Mouse (Mus musculus) limb, embryonic 10.5 days (tissue): ENCODE data around the gene Isoc2a. TPM values are rescaled to one million over a fixed set of nuclear protein-coding genes. Genes with fewer than 3 reads are reported as not detected.
A peak's percentile ranks its signal among the peaks of the same experiment; 100 is the strongest.
"Not testable (repeated sequence)": the region's sequence is repeated elsewhere in the genome, so short reads cannot be mapped to it uniquely, and the experiment has no call there.

Source experiments
- DNase-seq: peaks from one replicate; pipeline ENCODE4 v3.0.0-alpha.2; 2017; ENCODE audit warnings: low spot score
- H3K27ac ChIP-seq: fragments of 300-500 bp; sonication (generic); 2 replicates; pipeline ENCODE4 v1.5.1; 2016; ENCODE audit warnings: mild to moderate bottlenecking
- H3K27me3 ChIP-seq: fragments of 300-500 bp; sonication (generic); 2 replicates; pipeline ENCODE4 v1.6.1; 2016; ENCODE audit warnings: low read depth, mild to moderate bottlenecking; ENCODE audit not compliant: poor library complexity, severe bottlenecking
- H3K36me3 ChIP-seq: fragments of 300-500 bp; sonication (generic); 2 replicates; pipeline ENCODE4 v1.6.1; 2016; ENCODE audit warnings: mild to moderate bottlenecking, moderate library complexity
- H3K4me1 ChIP-seq: fragments of 300-500 bp; sonication (generic); 2 replicates; pipeline ENCODE4 v1.6.1; 2016
- H3K4me3 ChIP-seq: fragments of 300-500 bp; sonication (generic); 2 replicates; pipeline ENCODE4 v1.5.1; 2016; ENCODE audit warnings: mild to moderate bottlenecking, moderate library complexity
- H3K9me3 ChIP-seq: fragments of 300-500 bp; sonication (generic); replicated peaks from 2 replicates; pipeline ENCODE4 v1.6.1; 2016; ENCODE audit warnings: mild to moderate bottlenecking
- WGBS: fragments of 180-500 bp; shearing (Covaris S2); methylation state at CpG from one replicate; pipeline ENCODE4 v1.1.7; 2016; 5-methylcytosine and 5-hydroxymethylcytosine counted together
- polyA plus RNA-seq: library from polyadenylated mRNA; unstranded; fragments of >200 nt; fragmentation: Nextera tagmentation; extraction: Ambion mirVana; gene quantifications from 2 replicates; pipeline ENCODE4 v1.2.1, GENCODE M21; 2016

Gene Isoc2a
- polyA plus RNA-seq, 1 experiment from 2014 or later = 0.64 TPM

- no peaks in the 10 kb centered on the region for H3K9me3 ChIP-seq
- no peak within 1 kb of the TSS for H3K4me3 ChIP-seq
- no peaks in the 10 kb centered on the region for H3K27me3 ChIP-seq
- H3K36me3 ChIP-seq = no peaks in the 10 kb centered on the region
- peaks cover 18% of the 10 kb centered on the region for H3K4me1 ChIP-seq
- 61% methylated on average over 6 of the region's 6 CpGs for WGBS
- H3K27ac ChIP-seq = no peak within 1 kb of the TSS
- DNase-seq = no peak
These were observed 6.8 kb upstream of the Isoc2a start, which contains the start of gene Isoc2b for GRCm38 (mm10) chr7:4870133-4870532. Gene Isoc2b (minus strand): TSS chr7:4870258.

GRCm38 (mm10) chr7:4877226-4877625 is 273 bp downstream of the Isoc2a start:
- H3K27ac ChIP-seq = peak overlapping the region; percentile 78

GRCm38 (mm10) chr7:4878186-4878585 is 1.2 kb downstream of the Isoc2a start:
- Histone ChIP-seq H3K9me3 (peaks cover 2% of the 10 kb centered on the region; the same call in 1 of the 2 replicates), H3K4me3 (no peak overlapping the region)
- DNase-seq = no peak

More at GRCm38 (mm10) chr7:4877226-4877625, 273 bp downstream of the Isoc2a start:
- peak overlapping the region; percentile 63 for H3K4me3 ChIP-seq
- no peaks in the 10 kb centered on the region for H3K27me3 ChIP-seq
- H3K36me3 ChIP-seq = no peaks in the 10 kb centered on the region
- WGBS = 9% methylated on average over 11 of the region's 11 CpGs
- DNase-seq = no peak
- peaks cover 2% of the 10 kb centered on the region; the same call in 1 of the 2 replicates for H3K9me3 ChIP-seq
- H3K4me1 ChIP-seq = peaks cover 17% of the 10 kb centered on the region

GRCm38 (mm10) chr7:4879036-4879435 is 2.1 kb downstream of the Isoc2a start:
- 93% methylated on average over 1 of the region's 1 CpGs for WGBS
- peaks cover 17% of the 10 kb centered on the region for H3K4me1 ChIP-seq
- not testable (repeated sequence) for DNase-seq, H3K4me3 ChIP-seq, H3K27ac ChIP-seq, H3K36me3 ChIP-seq, H3K27me3 ChIP-seq, H3K9me3 ChIP-seq

More at GRCm38 (mm10) chr7:4878186-4878585, 1.2 kb downstream of the Isoc2a start:
- no peaks in the 10 kb centered on the region for H3K27me3 ChIP-seq
- no peak overlapping the region for H3K27ac ChIP-seq
- H3K4me1 ChIP-seq = peaks cover 17% of the 10 kb centered on the region
- H3K36me3 ChIP-seq = no peaks in the 10 kb centered on the region

- DNase-seq = no peak
- Histone ChIP-seq H3K27me3 (no peaks in the 10 kb centered on the region), H3K27ac (no peak overlapping the region), H3K9me3 (peaks cover 2% of the 10 kb centered on the region; the same call in 1 of the 2 replicates), H3K4me3 (no peak overlapping the region), H3K36me3 (no peaks in the 10 kb centered on the region), H3K4me1 (no peaks in the 10 kb centered on the region)
- WGBS = 88% methylated on average over 4 of the region's 4 CpGs
These were observed 9.7 kb downstream of the Isoc2a start for GRCm38 (mm10) chr7:4886680-4887079.

GRCm38 (mm10) chr7:4895186-4895585 is 18.2 kb downstream of the Isoc2a start:
- no peaks in the 10 kb centered on the region for H3K9me3 ChIP-seq
- WGBS = 48% methylated on average over 11 of the region's 11 CpGs
- H3K27me3 ChIP-seq = peaks cover 22% of the 10 kb centered on the region
- H3K36me3 ChIP-seq = no peaks in the 10 kb centered on the region
- DNase-seq = no peak
- no peak overlapping the region for H3K27ac ChIP-seq
- no peak overlapping the region for H3K4me3 ChIP-seq
- H3K4me1 ChIP-seq = peaks cover 7% of the 10 kb centered on the region

GRCm38 (mm10) chr7:4898851-4899648 is 22.1 kb downstream of the Isoc2a start:
- H3K4me1 ChIP-seq = peaks cover 7% of the 10 kb centered on the region
- WGBS = 14% methylated on average over 18 of the region's 18 CpGs
- DNase-seq = peak; percentile 37
- H3K27me3 ChIP-seq = peaks cover 33% of the 10 kb centered on the region
- peak overlapping the region; percentile 35 for H3K4me3 ChIP-seq
- H3K9me3 ChIP-seq = 0 out of 2 replicates have a peak, but pooled peaks cover 2% of the 10 kb centered on the region
- H3K27ac ChIP-seq = no peak overlapping the region
- no peaks in the 10 kb centered on the region for H3K36me3 ChIP-seq

- peak overlapping the region; percentile 35 for H3K4me3 ChIP-seq
- peaks cover 7% of the 10 kb centered on the region for H3K4me1 ChIP-seq
- DNase-seq = no peak
- H3K36me3 ChIP-seq = no peaks in the 10 kb centered on the region
- peaks cover 33% of the 10 kb centered on the region for H3K27me3 ChIP-seq
- 6% methylated on average over 19 of the region's 19 CpGs for WGBS
- H3K9me3 ChIP-seq = 0 out of 2 replicates have a peak, but pooled peaks cover 2% of the 10 kb centered on the region
- no peak overlapping the region for H3K27ac ChIP-seq
These were observed 22.9 kb downstream of the Isoc2a start for GRCm38 (mm10) chr7:4899649-4900522.

- Histone ChIP-seq H3K9me3 (0 out of 2 replicates have a peak, but pooled peaks cover 2% of the 10 kb centered on the region), H3K27ac (no peak overlapping the region), H3K36me3 (no peaks in the 10 kb centered on the region), H3K27me3 (peaks cover 33% of the 10 kb centered on the region), H3K4me3 (peak overlapping the region; percentile 21), H3K4me1 (peaks cover 7% of the 10 kb centered on the region)
- DNase-seq = no peak
- WGBS = 32% methylated on average over 11 of the region's 11 CpGs
These were observed 23.5 kb downstream of the Isoc2a start for GRCm38 (mm10) chr7:4900523-4900851.

GRCm38 (mm10) chr7:4901171-4901570 is 24.2 kb downstream of the Isoc2a start:
- Histone ChIP-seq H3K9me3 (0 out of 2 replicates have a peak, but pooled peaks cover 2% of the 10 kb centered on the region), H3K27ac (no peak overlapping the region), H3K4me3 (0 out of 2 replicates have a peak overlapping the region, but pooled peaks have one; percentile 10), H3K36me3 (no peaks in the 10 kb centered on the region), H3K4me1 (peaks cover 7% of the 10 kb centered on the region), H3K27me3 (peaks cover 33% of the 10 kb centered on the region)
- WGBS = 51% methylated on average over 8 of the region's 8 CpGs
- DNase-seq = peak; percentile 58

GRCm38 (mm10) chr7:4902404-4902803 is 25.5 kb downstream of the Isoc2a start:
- 87% methylated on average over 9 of the region's 9 CpGs for WGBS
- H3K9me3 ChIP-seq = 0 out of 2 replicates have a peak, but pooled peaks cover 2% of the 10 kb centered on the region
- no peak overlapping the region for H3K27ac ChIP-seq
- DNase-seq = no peak
- H3K4me3 ChIP-seq = no peak overlapping the region
- H3K27me3 ChIP-seq = peaks cover 33% of the 10 kb centered on the region
- H3K4me1 ChIP-seq = peaks cover 7% of the 10 kb centered on the region
- H3K36me3 ChIP-seq = no peaks in the 10 kb centered on the region

GRCm38 (mm10) chr7:4906466-4906950 is 29.6 kb downstream of the Isoc2a start, which contains the start of gene Gm36210:
Gene Gm36210 (minus strand): TSS chr7:4906516.
- no peak within 1 kb of the TSS for H3K27ac ChIP-seq
- no peaks in the 10 kb centered on the region for H3K27me3 ChIP-seq

More at GRCm38 (mm10) chr7:4906466-4906950, 29.6 kb downstream of the Isoc2a start, which contains the start of gene Gm36210:
- no peaks in the 10 kb centered on the region for H3K36me3 ChIP-seq
- H3K4me1 ChIP-seq = no peaks in the 10 kb centered on the region
- 77% methylated on average over 10 of the region's 10 CpGs for WGBS
- no peak for DNase-seq
- H3K9me3 ChIP-seq = no peaks in the 10 kb centered on the region
- no peak within 1 kb of the TSS for H3K4me3 ChIP-seq
